12 mouse cellular contexts compared by ENCODE assay signal in the genomic region with DNA sequence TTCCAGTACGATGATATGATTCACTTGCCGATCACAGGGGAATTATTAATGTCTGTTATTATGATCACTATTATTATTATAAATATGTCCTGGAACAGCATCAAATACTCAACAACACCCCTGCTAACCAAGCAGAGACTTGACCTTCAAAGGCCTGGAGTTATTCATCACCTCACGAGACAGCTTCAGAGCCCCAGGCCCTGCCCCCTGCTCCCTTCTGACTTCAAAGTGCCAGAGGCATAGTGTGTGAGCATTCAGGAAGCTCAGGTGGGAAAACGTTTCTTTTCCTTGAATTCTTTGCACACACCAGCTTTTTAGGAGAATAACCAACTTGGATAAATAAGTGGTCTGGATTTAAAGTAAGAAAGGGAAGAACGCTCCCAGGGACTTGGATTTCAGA.
A peak's percentile ranks its signal among the peaks of the same experiment; 100 is the strongest.
DNase-seq lines count a peak whose midpoint lies in the region; ATAC-seq and TF ChIP-seq lines count a peak whose summit lies in the region.
"Had no signal": no experiment of that assay in that cellular context is flagged by ENCODE, and none has a peak within 500 bp of the region (broad histone marks: within the 10 kb centered on the region; RNA-seq: fewer than 3 reads in every experiment).

No protein-coding gene starts in this region.

- peak overlapping the region; percentile 41 for H3K27ac ChIP-seq in heart, embryonic 13.5 days (replicated peaks)
- H3K27ac ChIP-seq in stomach, embryonic 16.5 days (ENCODE audit: low read length), result 0 out of 2 replicates have a peak overlapping the region, but pooled peaks have one; percentile 11
- no peak overlapping the region for H3K27ac ChIP-seq in stomach, postnatal 0 days (replicated peaks)
- peak overlapping the region; percentile 70 for H3K27ac ChIP-seq in hindbrain, embryonic 15.5 days (replicated peaks)

- H3K9ac ChIP-seq in heart, embryonic 13.5 days, result no peak overlapping the region
- H3K9ac ChIP-seq in stomach, embryonic 16.5 days (ENCODE audit: low read length), result no peak overlapping the region
- no peak overlapping the region for H3K9ac ChIP-seq in stomach, postnatal 0 days (ENCODE audit: low read length)
- no peak overlapping the region for H3K9ac ChIP-seq in hindbrain, embryonic 15.5 days

- no peak for TF ChIP-seq EP300 in stomach, postnatal 0 days (optimal IDR thresholded peaks at IDR 0.05)

- H3K4me2 ChIP-seq in heart, embryonic 13.5 days, result no peak overlapping the region
- H3K4me2 ChIP-seq in stomach, embryonic 16.5 days (ENCODE audit: low read depth, low read length), result no peak overlapping the region
- no peak overlapping the region for H3K4me2 ChIP-seq in stomach, postnatal 0 days (replicated peaks; ENCODE audit: low read depth)
- H3K4me2 ChIP-seq in hindbrain, embryonic 15.5 days, result no peak overlapping the region

- WGBS in heart, embryonic 13.5 days, result 56% methylated on average over 5 of the region's 5 CpGs
- WGBS in stomach, embryonic 16.5 days, result 47% methylated on average over 5 of the region's 5 CpGs
- WGBS in stomach, postnatal 0 days, result 49% methylated on average over 5 of the region's 5 CpGs
- 45% methylated on average over 5 of the region's 5 CpGs for WGBS in hindbrain, embryonic 15.5 days

- no peak for ATAC-seq in heart, embryonic 13.5 days (ENCODE audit: extremely low read depth, insufficient number of reproducible peaks, low FRiP score, low TSS enrichment)
- no peak for ATAC-seq in stomach, embryonic 16.5 days (ENCODE audit: insufficient read depth, low FRiP score)
- no peak for ATAC-seq in stomach, postnatal 0 days (ENCODE audit: low FRiP score, low TSS enrichment)
- ATAC-seq in hindbrain, embryonic 15.5 days (ENCODE audit: low FRiP score, low read depth), result no peak; the same call in 1 of the 2 replicates

- no peaks in the 10 kb centered on the region for H3K9me3 ChIP-seq in heart, embryonic 13.5 days
- H3K9me3 ChIP-seq in stomach, embryonic 16.5 days (replicated peaks; ENCODE audit: control insufficient read depth, low read length), result no peaks in the 10 kb centered on the region
- H3K9me3 ChIP-seq in stomach, postnatal 0 days (ENCODE audit: control insufficient read depth, low read length), result no peaks in the 10 kb centered on the region
- no peaks in the 10 kb centered on the region for H3K9me3 ChIP-seq in hindbrain, embryonic 15.5 days

- H3K4me1 ChIP-seq in heart, embryonic 13.5 days, result peaks cover 48% of the 10 kb centered on the region
- peaks cover 9% of the 10 kb centered on the region; the same call in 1 of the 2 replicates for H3K4me1 ChIP-seq in stomach, embryonic 16.5 days (ENCODE audit: control insufficient read depth, insufficient read depth, low read length)
- H3K4me1 ChIP-seq in stomach, postnatal 0 days (replicated peaks; ENCODE audit: control insufficient read depth, insufficient read depth), result no peaks in the 10 kb centered on the region
- H3K4me1 ChIP-seq in hindbrain, embryonic 15.5 days (replicated peaks), result peaks cover 34% of the 10 kb centered on the region

- TF ChIP-seq CTCF in stomach, postnatal 0 days (IDR thresholded peaks at IDR 0.05; ENCODE audit: low read depth), result no peak

- H3K27me3 ChIP-seq in heart, embryonic 13.5 days (replicated peaks), result no peaks in the 10 kb centered on the region
- no peaks in the 10 kb centered on the region for H3K27me3 ChIP-seq in stomach, embryonic 16.5 days (ENCODE audit: control insufficient read depth, insufficient read depth, low read length)
- no peaks in the 10 kb centered on the region for H3K27me3 ChIP-seq in stomach, postnatal 0 days (ENCODE audit: control insufficient read depth, insufficient read depth, low read length)
- H3K27me3 ChIP-seq in hindbrain, embryonic 15.5 days, result no peaks in the 10 kb centered on the region

- DNase-seq in heart, postnatal 25 days (ENCODE audit: low spot score), result no peak
- no peak for DNase-seq in stomach, postnatal 0 days (ENCODE audit: low spot score)
- DNase-seq in gastrocnemius, postnatal 25 days, result no peak
- DNase-seq in left cerebral cortex, postnatal 10 days (ENCODE audit: extremely low spot score in 1 of 2, low spot score in 2 of 2), result no peak
- DNase-seq: cerebellum, adult 9-10 months; gastrocnemius, postnatal 10 days; kidney, adult 9 months; lung, postnatal 4 days had no signal

- no peak overlapping the region for H3K4me3 ChIP-seq in heart, embryonic 13.5 days
- no peak overlapping the region for H3K4me3 ChIP-seq in stomach, embryonic 16.5 days (replicated peaks; ENCODE audit: low read length)
- no peak overlapping the region for H3K4me3 ChIP-seq in stomach, postnatal 0 days (ENCODE audit: low read depth, low read length)
- H3K4me3 ChIP-seq in hindbrain, embryonic 15.5 days, result no peak overlapping the region
- H3K4me3 ChIP-seq: erythroblast, embryonic 14.5 days had no signal

- intact Hi-C loops in heart, postnatal 25 days (cut with DNase I), result no loop called here
- intact Hi-C loops in left cerebral cortex, postnatal 10 days (cut with DNase I), result no loop called here

- no peaks in the 10 kb centered on the region for H3K36me3 ChIP-seq in heart, embryonic 13.5 days
- H3K36me3 ChIP-seq in stomach, embryonic 16.5 days (ENCODE audit: control insufficient read depth, insufficient read depth, low read length), result no peaks in the 10 kb centered on the region
- no peaks in the 10 kb centered on the region for H3K36me3 ChIP-seq in stomach, postnatal 0 days (ENCODE audit: control insufficient read depth, insufficient read depth, low read length)
- no peaks in the 10 kb centered on the region for H3K36me3 ChIP-seq in hindbrain, embryonic 15.5 days
